In the genomic region with DNA sequence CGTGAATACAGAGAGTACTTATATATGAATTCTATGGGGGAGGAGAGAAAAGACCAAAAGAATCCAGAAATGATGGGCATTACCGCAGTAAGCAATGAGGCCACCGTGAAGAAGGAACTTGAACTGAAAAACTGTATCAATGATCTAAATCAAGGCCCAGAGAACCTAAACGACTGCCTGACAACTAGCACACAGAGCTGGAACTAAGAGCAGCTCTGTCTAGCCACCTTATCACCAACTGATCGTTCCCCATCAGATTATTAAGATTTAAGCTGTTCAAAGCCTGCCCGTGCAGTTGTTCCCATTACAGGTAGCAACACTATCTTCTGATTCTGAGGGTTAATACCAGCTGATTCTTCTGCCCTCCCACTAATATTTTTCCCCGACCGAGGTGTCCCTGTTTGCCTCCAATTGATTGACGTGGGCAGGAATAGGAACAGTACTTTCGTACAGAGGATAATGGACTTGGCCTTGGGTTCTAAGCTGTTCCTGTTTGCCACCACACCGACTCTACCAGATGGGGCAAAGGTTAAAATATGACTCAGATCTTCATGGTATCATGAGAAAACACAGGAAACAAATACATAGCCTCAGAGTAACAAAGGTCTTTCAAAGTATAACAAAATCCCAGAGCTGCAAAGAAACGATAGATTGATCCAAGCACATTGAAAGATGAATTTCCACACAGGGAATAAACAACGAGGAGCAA, we compare ENCODE assay signal across 19 mouse cellular contexts. TPM values are rescaled to one million over a fixed set of nuclear protein-coding genes. Genes with fewer than 3 reads are reported as not detected.
DNase-seq lines count a peak whose midpoint lies in the region; ATAC-seq and TF ChIP-seq lines count a peak whose summit lies in the region.
"Had no signal": no experiment of that assay in that cellular context is flagged by ENCODE, and none has a peak within 500 bp of the region (broad histone marks: within the 10 kb centered on the region; RNA-seq: fewer than 3 reads in every experiment).

No protein-coding gene starts in this region.

- H3K4me3 ChIP-seq in intestine, embryonic 16.5 days (ENCODE audit: low read length) = no peak overlapping the region
- no peak overlapping the region for H3K4me3 ChIP-seq in intestine, embryonic 15.5 days (replicated peaks)
- no peak overlapping the region for H3K4me3 ChIP-seq in liver, postnatal 0 days (ENCODE audit: low read depth, low read length)
- no peak overlapping the region for H3K4me3 ChIP-seq in stomach, postnatal 0 days (ENCODE audit: low read depth, low read length)
- no peak overlapping the region for H3K4me3 ChIP-seq in forebrain, embryonic 15.5 days
- H3K4me3 ChIP-seq: embryonic facial prominence, embryonic 12.5 days; hindbrain, embryonic 13.5 days had no signal

- H3K27me3 ChIP-seq in intestine, embryonic 16.5 days (replicated peaks; ENCODE audit: control insufficient read depth, insufficient read depth, low read length) = no peaks in the 10 kb centered on the region
- no peaks in the 10 kb centered on the region for H3K27me3 ChIP-seq in intestine, embryonic 15.5 days (replicated peaks)
- no peaks in the 10 kb centered on the region for H3K27me3 ChIP-seq in liver, postnatal 0 days (ENCODE audit: insufficient read depth, low read length)
- no peaks in the 10 kb centered on the region for H3K27me3 ChIP-seq in stomach, postnatal 0 days (ENCODE audit: control insufficient read depth, insufficient read depth, low read length)
- H3K27me3 ChIP-seq in forebrain, embryonic 15.5 days = no peaks in the 10 kb centered on the region
- H3K27me3 ChIP-seq: hindbrain, embryonic 13.5 days had no signal

- peaks cover 18% of the 10 kb centered on the region for H3K4me1 ChIP-seq in intestine, embryonic 16.5 days (ENCODE audit: control insufficient read depth, insufficient read depth, low read length)
- H3K4me1 ChIP-seq in intestine, embryonic 15.5 days (replicated peaks) = peaks cover 17% of the 10 kb centered on the region
- peaks cover 8% of the 10 kb centered on the region; the same call in 1 of the 2 replicates for H3K4me1 ChIP-seq in liver, postnatal 0 days (ENCODE audit: insufficient read depth)
- peaks cover 2% of the 10 kb centered on the region; the same call in 1 of the 2 replicates for H3K4me1 ChIP-seq in stomach, postnatal 0 days (replicated peaks; ENCODE audit: control insufficient read depth, insufficient read depth)
- no peaks in the 10 kb centered on the region for H3K4me1 ChIP-seq in forebrain, embryonic 15.5 days
- H3K4me1 ChIP-seq: hindbrain, embryonic 13.5 days had no signal

- peak; percentile 61 for ATAC-seq in intestine, embryonic 16.5 days
- no peak for ATAC-seq in intestine, embryonic 15.5 days
- ATAC-seq in liver, postnatal 0 days = peak; percentile 48; the same call in 1 of the 2 replicates
- peak; percentile 47 for ATAC-seq in inflammation-experienced regulatory T-cells, adult 6 months
- peak; percentile 78 for ATAC-seq in stomach, postnatal 0 days (ENCODE audit: low FRiP score, low TSS enrichment)
- no peak for ATAC-seq in forebrain, embryonic 15.5 days (replicated peaks)
- ATAC-seq: forebrain, embryonic 16.5 days; hindbrain, postnatal 0 days had no signal

- WGBS in intestine, embryonic 16.5 days = 58% methylated on average over 13 of the region's 13 CpGs
- 65% methylated on average over 13 of the region's 13 CpGs for WGBS in intestine, embryonic 15.5 days
- 58% methylated on average over 13 of the region's 13 CpGs for WGBS in liver, postnatal 0 days (ENCODE audit: insufficient replicate concordance)
- WGBS in stomach, postnatal 0 days = 56% methylated on average over 13 of the region's 13 CpGs
- WGBS in forebrain, embryonic 15.5 days = 80% methylated on average over 13 of the region's 13 CpGs

- DNase-seq in liver, postnatal 0 days = no peak
- no peak for DNase-seq in liver
- DNase-seq in stomach, postnatal 0 days (ENCODE audit: low spot score) = no peak
- DNase-seq in layer of hippocampus, postnatal 14 days (ENCODE audit: low spot score in 2 of 2) = no peak
- DNase-seq: adrenal gland, postnatal 10 days; cerebellum, adult 11 months; cerebellum, adult 8-10 months; cerebellum, postnatal 14 days; gastrocnemius, postnatal 14 days had no signal

- H3K27ac ChIP-seq in intestine, embryonic 16.5 days (ENCODE audit: low read length) = no peak overlapping the region
- no peak overlapping the region for H3K27ac ChIP-seq in intestine, embryonic 15.5 days
- no peak overlapping the region for H3K27ac ChIP-seq in liver, postnatal 0 days (ENCODE audit: low read depth)
- H3K27ac ChIP-seq in stomach, postnatal 0 days (replicated peaks) = no peak overlapping the region
- H3K27ac ChIP-seq in forebrain, embryonic 15.5 days (replicated peaks) = no peak overlapping the region
- H3K27ac ChIP-seq: embryonic facial prominence, embryonic 12.5 days; hindbrain, embryonic 13.5 days; hindbrain, postnatal 0 days had no signal

- H3K4me2 ChIP-seq in intestine, embryonic 16.5 days (ENCODE audit: low read depth, low read length) = no peak overlapping the region
- H3K4me2 ChIP-seq in intestine, embryonic 15.5 days (replicated peaks) = no peak overlapping the region
- no peak overlapping the region for H3K4me2 ChIP-seq in liver, postnatal 0 days (ENCODE audit: low read depth, low read length)
- no peak overlapping the region for H3K4me2 ChIP-seq in stomach, postnatal 0 days (replicated peaks; ENCODE audit: low read depth)
- H3K4me2 ChIP-seq in forebrain, embryonic 15.5 days (replicated peaks) = no peak overlapping the region
- H3K4me2 ChIP-seq: embryonic facial prominence, embryonic 12.5 days; hindbrain, embryonic 13.5 days had no signal

- H3K9me3 ChIP-seq in intestine, embryonic 16.5 days (ENCODE audit: control insufficient read depth, low read length) = no peaks in the 10 kb centered on the region
- H3K9me3 ChIP-seq in intestine, embryonic 15.5 days = no peaks in the 10 kb centered on the region
- no peaks in the 10 kb centered on the region for H3K9me3 ChIP-seq in liver, postnatal 0 days (ENCODE audit: low read length)
- no peaks in the 10 kb centered on the region for H3K9me3 ChIP-seq in stomach, postnatal 0 days (ENCODE audit: control insufficient read depth, low read length)
- H3K9me3 ChIP-seq in forebrain, embryonic 15.5 days = no peaks in the 10 kb centered on the region
- H3K9me3 ChIP-seq: embryonic facial prominence, embryonic 12.5 days; hindbrain, embryonic 13.5 days had no signal

- no peak for TF ChIP-seq EP300 in liver, postnatal 0 days (IDR thresholded peaks at IDR 0.05; ENCODE audit: low read depth)
- TF ChIP-seq EP300 in stomach, postnatal 0 days (optimal IDR thresholded peaks at IDR 0.05) = no peak

- no peaks in the 10 kb centered on the region for H3K36me3 ChIP-seq in intestine, embryonic 16.5 days (ENCODE audit: control insufficient read depth, insufficient read depth, low read length)
- no peaks in the 10 kb centered on the region for H3K36me3 ChIP-seq in intestine, embryonic 15.5 days
- H3K36me3 ChIP-seq in liver, postnatal 0 days (replicated peaks; ENCODE audit: insufficient read depth, low read length) = no peaks in the 10 kb centered on the region
- no peaks in the 10 kb centered on the region for H3K36me3 ChIP-seq in stomach, postnatal 0 days (ENCODE audit: control insufficient read depth, insufficient read depth, low read length)
- H3K36me3 ChIP-seq in forebrain, embryonic 15.5 days = no peaks in the 10 kb centered on the region
- H3K36me3 ChIP-seq: embryonic facial prominence, embryonic 12.5 days; hindbrain, embryonic 13.5 days had no signal

- no peak overlapping the region for H3K9ac ChIP-seq in intestine, embryonic 16.5 days (ENCODE audit: low read depth, low read length)
- no peak overlapping the region for H3K9ac ChIP-seq in intestine, embryonic 15.5 days
- no peak overlapping the region for H3K9ac ChIP-seq in liver, postnatal 0 days (replicated peaks)
- no peak overlapping the region for H3K9ac ChIP-seq in stomach, postnatal 0 days (ENCODE audit: low read length)
- H3K9ac ChIP-seq in forebrain, embryonic 15.5 days (replicated peaks) = no peak overlapping the region
- H3K9ac ChIP-seq: embryonic facial prominence, embryonic 12.5 days; hindbrain, embryonic 13.5 days had no signal

- no peak for TF ChIP-seq CTCF in liver, postnatal 0 days (IDR thresholded peaks at IDR 0.05; ENCODE audit: low read depth)
- no peak for TF ChIP-seq CTCF in stomach, postnatal 0 days (IDR thresholded peaks at IDR 0.05; ENCODE audit: low read depth)

RNA-seq across cellular contexts. Expression of gene Fgl2, which starts 12.0 kb away (rescaled TPM):
- 8.4 and 9.8 TPM in 2 replicates for polyA plus RNA-seq in intestine, embryonic 16.5 days (2015; fragmentation: Nextera tagmentation; extraction: Ambion mirVana)
- polyA plus RNA-seq in intestine, embryonic 15.5 days (2015; fragmentation: Nextera tagmentation; extraction: Ambion mirVana) = 8.6 and 11.0 TPM in 2 replicates
- polyA plus RNA-seq in liver, postnatal 0 days (2015; fragmentation: Nextera tagmentation; extraction: Ambion mirVana) = 3.2 and 3.5 TPM in 2 replicates
- polyA plus RNA-seq in inflammation-experienced regulatory T-cells, adult 6 months (2017; shearing (Covaris generic)) = 10 to 100 TPM; 20.4 to 31.5 (median 24.2) TPM
- polyA plus RNA-seq in stomach, postnatal 0 days (2015; fragmentation: Nextera tagmentation; extraction: Ambion mirVana) = 10.3 and 14.4 TPM in 2 replicates
- 1 to 10 TPM; 2.9 to 3.5 TPM for total RNA-seq in layer of hippocampus, postnatal 14 days (2021)
- polyA plus RNA-seq in forebrain, embryonic 15.5 days (2015; fragmentation: Nextera tagmentation; extraction: Ambion mirVana) = 1.2 and 1.5 TPM in 2 replicates

RNA-seq across cellular contexts. Expression of gene Ccdc146, which starts 40.1 kb away (rescaled TPM):
- 0.13 and 0.36 TPM in 2 replicates for polyA plus RNA-seq in intestine, embryonic 16.5 days (2015; fragmentation: Nextera tagmentation; extraction: Ambion mirVana)
- 0.24 TPM in 2 replicates for polyA plus RNA-seq in intestine, embryonic 15.5 days (2015; fragmentation: Nextera tagmentation; extraction: Ambion mirVana)
- 0.06 and 0.09 TPM in 2 replicates for polyA plus RNA-seq in liver, postnatal 0 days (2015; fragmentation: Nextera tagmentation; extraction: Ambion mirVana)
- 1 to 10 TPM in 1 of 3 experiments, under 1 TPM in 2; 0.28 to 1.7 (median 0.70) TPM for polyA plus RNA-seq in inflammation-experienced regulatory T-cells, adult 6 months (2017; shearing (Covaris generic))
- 0.22 and 0.24 TPM in 2 replicates for polyA plus RNA-seq in stomach, postnatal 0 days (2015; fragmentation: Nextera tagmentation; extraction: Ambion mirVana)
- 1 to 10 TPM; 1.1 to 1.2 TPM for total RNA-seq in layer of hippocampus, postnatal 14 days (2021)
- 0.33 and 1.4 TPM in 2 replicates for polyA plus RNA-seq in forebrain, embryonic 15.5 days (2015; fragmentation: Nextera tagmentation; extraction: Ambion mirVana)
- total RNA-seq: ES-E14; hematopoietic stem cell, adult 5-6 weeks had no signal
- polyA plus RNA-seq: embryonic facial prominence, embryonic 12.5 days had no signal

RNA-seq across cellular contexts. Expression of gene Fam185a, which starts 40.4 kb away (rescaled TPM):
- 8.9 and 9.1 TPM in 2 replicates for polyA plus RNA-seq in intestine, embryonic 16.5 days (2015; fragmentation: Nextera tagmentation; extraction: Ambion mirVana)
- 9.7 and 10.4 TPM in 2 replicates for polyA plus RNA-seq in intestine, embryonic 15.5 days (2015; fragmentation: Nextera tagmentation; extraction: Ambion mirVana)
- 2.7 and 3.0 TPM in 2 replicates for polyA plus RNA-seq in liver, postnatal 0 days (2015; fragmentation: Nextera tagmentation; extraction: Ambion mirVana)
- 1 to 10 TPM; 2.4 to 4.8 (median 2.7) TPM for polyA plus RNA-seq in inflammation-experienced regulatory T-cells, adult 6 months (2017; shearing (Covaris generic))
- polyA plus RNA-seq in stomach, postnatal 0 days (2015; fragmentation: Nextera tagmentation; extraction: Ambion mirVana) = 3.5 and 3.8 TPM in 2 replicates
- 10 to 100 TPM; 11.7 to 12.5 TPM for total RNA-seq in layer of hippocampus, postnatal 14 days (2021)
- polyA plus RNA-seq in forebrain, embryonic 15.5 days (2015; fragmentation: Nextera tagmentation; extraction: Ambion mirVana) = 7.2 and 8.3 TPM in 2 replicates

Comparison
In these comparisons a context has a peak if more than half of its experiments do, and no peak if none do; other contexts are left out.
1. ATAC-seq: peak in intestine, embryonic 16.5 days (single experiment), liver, postnatal 0 days (single experiment), inflammation-experienced regulatory T-cells, adult 6 months (single experiment) and stomach, postnatal 0 days (single experiment); none in intestine, embryonic 15.5 days (single experiment) and forebrain, embryonic 15.5 days (single experiment).